Mouse (Mus musculus) cerebellum, adult 2 months (tissue): ENCODE data around the gene Rpusd3.

Experiments
- CTCF ChIP-seq: fragments of 200-500 bp; IDR thresholded peaks from 2 replicates; pipeline ENCODE4 v1.5.1; 2011; ENCODE audit warnings: low read depth, mild to moderate bottlenecking, control low read depth, low read length, moderate library complexity, borderline replicate concordance; ENCODE audit not compliant: insufficient read depth
- POLR2A ChIP-seq: fragments of 200-500 bp; IDR thresholded peaks from 2 replicates; pipeline ENCODE4 v1.6.1; 2011; ENCODE audit warnings: low read length, control low read depth, borderline replicate concordance; ENCODE audit not compliant: insufficient read depth

DNA sequence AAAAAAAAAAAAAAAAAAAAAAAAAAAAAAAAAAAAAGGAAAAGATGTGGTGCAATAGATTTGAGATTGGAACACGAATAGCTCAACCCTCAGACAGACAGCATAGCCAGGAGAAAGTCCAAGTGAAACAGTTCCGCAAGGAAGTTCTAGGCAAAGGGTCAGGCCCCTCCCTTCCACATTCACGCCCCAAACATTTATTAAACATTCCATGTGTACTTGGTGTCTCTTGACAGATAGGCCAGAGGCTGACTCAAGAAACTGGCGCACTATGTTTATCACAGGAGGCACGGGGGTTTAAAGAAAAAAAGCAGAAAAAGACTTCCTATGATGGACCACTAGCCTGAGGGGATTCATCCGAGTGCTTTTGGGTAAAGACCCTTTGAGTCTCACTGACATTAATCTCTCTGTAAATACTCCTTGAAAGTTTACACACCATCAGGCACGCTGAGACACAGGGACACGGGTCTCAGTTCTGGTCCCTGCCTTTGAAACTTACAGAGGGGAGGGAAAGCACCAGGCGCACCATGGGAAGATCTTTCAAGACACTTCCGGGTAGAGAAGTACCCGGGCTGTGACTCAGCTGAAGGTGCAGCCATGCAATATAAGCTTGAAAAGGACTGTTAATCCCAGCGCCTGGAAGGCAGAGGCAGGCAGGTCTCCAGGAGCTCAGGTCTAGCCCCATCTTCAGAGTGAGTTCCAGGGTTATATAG lies 19.7 kb upstream of the Rpusd3 start:
- TF ChIP-seq POLR2A = no peak
- TF ChIP-seq CTCF = no peak
